Mouse (Mus musculus): ENCODE measurements around the gene Rap2b.

Rap2b gene

GRCm38 (mm10) chr3:61361338-61361737 lies at the start of gene Rap2b:
Rap2b (plus strand) TSS chr3:61361638.
- DNase-seq (ENCODE audit: extremely low read depth, insufficient read length, low spot score) = no peak

DNA sequence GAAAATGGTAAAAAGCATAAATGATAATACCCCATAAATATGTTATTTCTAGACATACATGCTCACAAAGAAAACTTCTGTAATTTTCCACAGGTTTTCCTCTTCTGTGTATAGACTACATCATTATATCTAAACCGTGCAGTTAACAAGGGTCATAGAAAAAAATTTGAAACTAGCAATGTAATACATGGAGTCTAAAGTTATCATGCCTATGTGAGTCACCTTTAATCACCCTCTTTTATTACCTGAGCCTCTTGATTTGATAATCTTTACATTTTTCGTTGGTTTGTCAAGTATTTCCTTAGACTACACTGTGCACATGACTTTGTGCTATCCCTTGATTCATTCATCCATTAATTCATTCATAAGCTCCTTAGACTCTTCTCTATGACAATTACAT lies 46.4 kb upstream of the Rap2b start:
- no peak for DNase-seq (ENCODE audit: extremely low read depth, insufficient read length, low spot score)

DNA sequence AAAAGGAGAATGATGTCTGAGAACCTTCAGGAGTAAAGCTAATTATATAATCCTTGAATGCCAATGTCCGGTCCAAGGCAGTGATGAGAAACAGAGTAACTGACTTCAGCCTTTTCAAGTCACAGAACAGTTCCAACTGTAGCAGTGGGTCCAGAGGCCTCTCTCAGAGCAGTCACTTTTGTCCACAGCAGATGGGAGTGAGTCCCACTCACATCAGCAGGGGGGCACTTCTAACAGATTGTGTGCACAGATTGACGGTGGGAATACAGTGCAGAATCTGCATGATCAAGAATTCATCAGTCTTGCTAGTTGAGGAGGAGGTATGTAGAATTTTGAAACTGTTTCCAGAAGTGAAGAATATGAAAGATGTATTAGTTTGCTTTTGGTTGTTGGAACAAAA lies 41.4 kb upstream of the Rap2b start:
- DNase-seq (ENCODE audit: extremely low read depth, insufficient read length, low spot score) = no peak

GRCm38 (mm10) chr3:61321632-61322031 lies 39.8 kb upstream of the Rap2b start:
- no peak for DNase-seq (ENCODE audit: extremely low read depth, insufficient read length, low spot score)

DNA sequence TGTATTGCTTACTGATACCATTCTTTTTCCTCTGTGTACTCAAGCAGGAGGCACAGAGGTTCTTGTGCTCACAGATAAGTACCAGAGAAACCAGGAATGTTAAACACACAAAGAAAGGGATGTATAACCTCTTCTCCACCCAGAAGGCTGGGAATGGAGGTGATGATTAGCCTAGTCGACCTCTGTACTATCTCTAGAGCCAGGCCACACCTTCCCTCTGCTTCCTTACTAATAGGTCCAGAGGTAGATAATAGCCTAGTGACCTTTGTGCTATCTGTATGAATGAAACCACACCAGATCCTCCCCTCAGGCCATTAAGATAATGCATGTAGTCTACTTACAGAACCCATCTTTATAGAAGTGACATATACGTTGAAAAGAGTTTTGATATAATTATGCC lies 25.2 kb upstream of the Rap2b start:
- DNase-seq (ENCODE audit: extremely low read depth, insufficient read length, low spot score) = no peak

- DNase-seq (ENCODE audit: extremely low read depth, insufficient read length, low spot score) = no peak
These were observed 24.2 kb upstream of the Rap2b start for GRCm38 (mm10) chr3:61337230-61337629.

GRCm38 (mm10) chr3:61340321-61340720 lies 21.1 kb upstream of the Rap2b start:
- DNase-seq (ENCODE audit: extremely low read depth, insufficient read length, low spot score) = peak; percentile 52

GRCm38 (mm10) chr3:61344031-61344430 lies 17.4 kb upstream of the Rap2b start:
- peak; percentile 74 for DNase-seq (ENCODE audit: extremely low read depth, insufficient read length, low spot score)

- peak; percentile 34 for DNase-seq (ENCODE audit: extremely low read depth, insufficient read length, low spot score)
These were observed 15.8 kb upstream of the Rap2b start for GRCm38 (mm10) chr3:61345636-61346035.

DNA sequence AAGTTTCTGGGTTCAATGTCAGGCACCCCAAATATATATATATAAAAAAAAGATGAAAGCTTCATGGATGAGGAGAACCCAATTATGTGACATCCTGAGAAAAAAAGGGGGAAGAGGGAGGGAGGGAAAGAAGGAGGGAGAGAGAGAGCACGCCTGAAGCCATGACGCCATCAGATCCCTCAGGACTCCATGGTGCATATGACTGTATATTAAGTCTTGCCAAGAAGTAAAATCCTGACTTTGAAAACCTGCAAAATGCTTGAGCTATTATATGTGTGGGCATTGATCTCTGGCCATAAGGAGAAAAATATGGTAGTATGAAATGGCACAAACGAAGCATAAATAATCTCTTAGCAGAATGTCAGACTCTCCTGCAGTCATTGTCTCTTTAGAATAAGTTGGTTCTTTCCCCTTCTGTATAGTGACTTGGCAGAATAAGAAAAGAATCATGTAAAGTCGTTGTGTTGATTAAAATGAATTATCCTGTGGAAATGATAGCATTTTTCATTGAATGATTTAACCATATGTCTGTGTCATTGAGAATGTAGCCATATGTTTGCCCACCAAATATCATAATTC lies 13.3 kb upstream of the Rap2b start:
- no peak for DNase-seq (ENCODE audit: extremely low read depth, insufficient read length, low spot score)

DNA sequence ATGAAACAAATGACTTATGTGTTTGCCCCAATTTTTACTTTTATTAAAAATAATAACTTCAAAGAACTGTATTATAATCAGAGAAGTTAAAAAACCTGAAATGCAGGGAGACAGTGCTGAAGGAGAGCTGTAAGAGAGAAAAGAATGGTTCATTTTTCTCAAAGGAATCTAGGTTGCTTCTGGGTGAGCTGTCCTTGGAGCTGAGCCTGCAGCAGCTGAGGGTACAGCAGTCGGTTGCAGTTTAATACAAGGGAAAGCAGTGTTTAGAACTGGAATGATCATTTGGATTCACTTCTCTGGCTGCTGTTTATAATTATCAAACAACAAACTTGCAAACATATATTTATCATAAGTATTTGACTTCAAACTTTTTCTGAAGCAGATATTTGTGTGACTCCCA lies 12.0 kb upstream of the Rap2b start:
- no peak for DNase-seq (ENCODE audit: extremely low read depth, insufficient read length, low spot score)

DNA sequence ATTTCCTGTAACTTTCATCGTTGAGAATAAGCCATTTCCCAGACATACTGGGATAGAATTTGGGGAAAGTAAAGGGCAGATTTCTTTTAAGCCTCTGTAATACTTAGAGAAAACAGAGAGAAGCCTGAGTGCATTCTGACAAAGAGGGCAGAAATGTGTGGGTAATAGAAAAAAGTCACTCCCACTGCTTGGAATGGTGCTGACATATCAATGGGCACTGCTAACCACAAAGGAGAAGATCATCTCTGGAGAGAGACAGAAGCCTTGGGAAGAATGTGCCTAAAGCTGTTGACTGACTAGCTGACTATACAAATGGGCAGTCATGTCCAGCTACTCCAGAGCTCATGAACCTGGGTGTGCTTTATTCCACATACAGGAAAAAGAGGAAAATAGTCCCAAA lies 6.0 kb upstream of the Rap2b start:
- no peak for DNase-seq (ENCODE audit: extremely low read depth, insufficient read length, low spot score)

DNA sequence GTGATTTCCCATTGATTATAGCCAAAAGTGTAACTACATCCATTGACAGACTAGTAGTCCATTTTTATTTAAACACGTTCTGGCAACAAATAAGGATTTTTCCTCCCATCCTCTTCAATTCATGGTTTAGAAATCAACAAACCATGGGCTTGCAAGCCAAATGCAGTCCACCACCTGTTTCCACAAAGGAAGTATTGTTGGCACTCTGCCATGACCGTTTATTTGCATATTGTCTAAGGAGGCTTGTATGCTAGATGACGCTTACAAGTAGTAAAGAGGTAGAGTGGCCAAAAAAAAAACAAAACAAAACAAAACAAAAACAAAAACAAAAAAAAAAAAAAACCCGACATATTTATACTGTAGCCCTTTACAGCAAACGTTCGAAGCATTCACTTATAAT lies 3.3 kb upstream of the Rap2b start:
- DNase-seq (ENCODE audit: extremely low read depth, insufficient read length, low spot score) = no peak

DNA sequence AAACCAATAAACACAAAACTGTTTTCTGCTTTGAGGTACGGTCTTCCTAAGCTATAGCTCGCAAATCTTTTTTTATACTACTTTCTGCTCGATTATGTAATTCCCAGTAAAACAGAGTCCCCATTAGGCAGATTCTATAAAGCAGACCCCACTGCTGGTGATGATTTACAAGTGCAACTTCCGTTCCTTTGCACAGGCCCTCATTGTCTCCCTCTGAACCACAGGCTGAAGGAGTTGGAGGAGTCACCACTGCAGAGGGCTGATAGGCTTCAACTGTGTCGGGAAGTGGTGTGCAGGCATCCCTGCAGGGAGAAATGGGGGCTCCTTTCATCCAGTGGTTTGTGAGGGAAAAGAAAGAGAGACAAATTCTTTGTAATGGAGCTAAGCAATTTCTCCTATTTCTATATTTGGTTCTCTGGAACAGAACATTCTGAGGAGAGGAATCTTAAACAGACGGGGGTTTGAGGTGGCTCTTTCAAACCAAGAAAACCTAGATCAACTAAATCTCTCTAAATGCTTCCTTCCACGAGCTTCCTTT lies 2.6 kb upstream of the Rap2b start:
- DNase-seq (ENCODE audit: extremely low read depth, insufficient read length, low spot score) = no peak

GRCm38 (mm10) chr3:61362821-61363160 lies 1.4 kb downstream of the Rap2b start:
- no peak for DNase-seq (ENCODE audit: extremely low read depth, insufficient read length, low spot score)

DNA sequence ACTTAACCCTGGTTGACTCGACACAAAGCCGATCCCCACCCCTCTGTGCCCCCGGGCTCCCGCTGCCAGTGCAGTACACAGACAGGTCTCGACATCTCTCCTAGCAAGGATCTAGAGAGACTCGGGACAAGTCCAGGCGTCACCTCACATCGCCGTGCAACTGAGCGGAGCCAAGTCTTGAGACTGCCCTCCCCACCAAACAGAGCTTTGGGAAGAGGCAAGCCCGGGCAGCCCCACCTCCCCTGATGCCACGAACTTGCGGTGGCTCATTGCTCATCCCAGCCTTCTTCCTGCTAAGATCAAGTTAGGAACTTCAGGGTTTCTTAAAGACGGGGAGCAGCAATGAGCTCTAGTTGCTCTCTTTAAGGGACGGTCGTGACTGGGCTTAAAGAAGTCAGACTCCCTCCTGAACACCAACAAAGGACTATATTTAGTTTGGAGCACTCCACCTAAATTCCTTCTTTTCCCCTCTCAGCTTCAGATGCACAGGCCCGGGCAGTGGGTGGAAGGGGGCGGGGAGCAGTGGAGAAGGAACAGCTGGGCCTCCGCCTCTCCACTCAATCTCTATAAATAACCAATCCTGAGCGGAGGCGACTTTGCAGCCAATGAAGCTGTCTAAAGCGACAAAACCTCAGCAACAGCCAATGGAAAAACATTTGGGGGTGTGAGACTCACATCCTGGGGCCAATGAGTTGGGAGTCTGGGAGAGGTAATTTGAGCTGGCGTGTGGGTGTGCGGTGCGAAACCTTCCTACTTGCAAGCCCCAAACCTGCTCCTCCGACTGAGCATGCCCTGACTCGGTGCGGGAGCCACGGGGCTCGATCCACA lies 1.9 kb downstream of the Rap2b start:
- DNase-seq (ENCODE audit: extremely low read depth, insufficient read length, low spot score) = peak; percentile 95

GRCm38 (mm10) chr3:61363989-61364660 lies 2.7 kb downstream of the Rap2b start:
- peak; percentile 99 for DNase-seq (ENCODE audit: extremely low read depth, insufficient read length, low spot score)

DNA sequence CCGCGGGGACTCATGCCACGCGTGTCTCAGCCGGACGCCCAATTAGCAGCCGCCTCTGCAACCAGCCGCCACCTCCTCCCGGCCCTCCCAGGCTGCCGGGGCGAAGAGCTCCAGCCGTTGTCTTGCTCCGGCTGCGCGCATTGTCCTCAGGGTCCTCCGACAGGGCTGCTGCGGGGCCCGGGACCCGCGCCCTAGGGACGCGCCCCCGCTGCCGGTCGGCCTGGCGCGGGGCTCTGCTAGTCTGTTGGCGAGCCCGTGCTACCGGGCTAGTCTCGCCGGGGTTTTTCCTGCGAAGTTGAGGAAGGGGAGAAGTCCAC lies 3.2 kb downstream of the Rap2b start:
- DNase-seq (ENCODE audit: extremely low read depth, insufficient read length, low spot score) = no peak

- DNase-seq (ENCODE audit: extremely low read depth, insufficient read length, low spot score) = peak; percentile 73
These were observed 3.7 kb downstream of the Rap2b start for GRCm38 (mm10) chr3:61364978-61365778.

GRCm38 (mm10) chr3:61365779-61366373 lies 4.4 kb downstream of the Rap2b start, which contains the start of gene B430305J03Rik:
B430305J03Rik (minus strand) TSS chr3:61365951.
- DNase-seq (ENCODE audit: extremely low read depth, insufficient read length, low spot score) = no peak

- DNase-seq (ENCODE audit: extremely low read depth, insufficient read length, low spot score) = peak; percentile 35
These were observed 7.0 kb downstream of the Rap2b start for GRCm38 (mm10) chr3:61368446-61368845.

Data from 3134 (cell line).